Mouse (Mus musculus): ENCODE measurements at regions not wholly inside any gene's neighbourhood (a gene's known extent, or its start where the extent isn't known, plus 50 kb on each side); places are given as distances from the start of the nearest gene placed in this dataset.
A peak's percentile ranks its signal among the peaks of the same experiment; 100 is the strongest.

DNA sequence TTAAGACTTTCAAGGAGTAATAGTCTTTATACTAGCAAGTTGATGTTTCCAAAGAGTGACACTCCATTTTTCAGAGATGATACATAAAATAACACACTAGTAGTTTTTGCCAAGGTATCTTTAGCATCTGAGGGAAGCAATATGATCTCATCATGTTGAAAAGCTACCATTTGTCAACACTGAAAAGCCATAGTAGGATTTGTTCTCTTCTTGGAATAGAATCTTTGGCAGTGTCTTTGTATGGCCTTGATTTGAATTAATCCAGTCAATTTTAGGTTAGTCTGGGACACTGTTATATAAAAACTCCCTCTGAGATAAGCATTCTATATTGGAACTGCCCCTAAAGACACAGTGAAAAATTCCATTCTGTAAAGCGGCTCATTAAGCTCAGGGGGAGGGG lies 171.4 kb upstream of the Dcbld2 start:
- Histone ChIP-seq H3K9me3 (no peaks in the 10 kb centered on the region), H3K27me3 (ENCODE audit: poor library complexity, severe bottlenecking) (no peaks in the 10 kb centered on the region), H3K4me1 (no peaks in the 10 kb centered on the region), H3K36me3 (replicated peaks) (no peaks in the 10 kb centered on the region), H3K27ac (no peak overlapping the region), H3K4me3 (no peak overlapping the region)
- WGBS, result 94% methylated on average over 1 of the region's 1 CpGs
- no peak for DNase-seq (ENCODE audit: extremely low spot score, low spot score)

DNA sequence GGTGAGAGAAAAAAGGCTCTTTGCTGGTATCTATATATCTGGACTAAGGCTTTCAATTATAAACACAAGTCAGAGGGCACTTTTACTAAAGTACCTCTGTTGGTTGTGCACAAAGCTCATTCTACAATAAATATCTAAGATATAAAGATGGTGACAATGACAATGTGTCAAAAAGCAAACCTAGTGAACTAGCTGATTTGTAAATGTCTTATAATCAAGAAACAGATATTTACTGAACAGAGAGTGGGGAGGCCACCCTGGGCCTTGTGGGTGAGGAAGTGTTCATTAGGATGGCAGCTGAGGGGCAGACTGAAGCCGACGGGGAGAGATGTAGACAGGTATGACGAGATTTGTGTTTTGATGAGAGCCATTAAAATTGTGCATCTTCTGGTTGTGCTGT lies 132.0 kb upstream of the Dcbld2 start:
- Histone ChIP-seq H3K27me3 (ENCODE audit: poor library complexity, severe bottlenecking) (no peaks in the 10 kb centered on the region), H3K36me3 (replicated peaks) (no peaks in the 10 kb centered on the region), H3K4me3 (no peak overlapping the region), H3K9me3 (no peaks in the 10 kb centered on the region), H3K27ac (no peak overlapping the region), H3K4me1 (no peaks in the 10 kb centered on the region)
- WGBS, result 95% methylated on average over 3 of the region's 3 CpGs
- no peak for DNase-seq (ENCODE audit: extremely low spot score, low spot score)

DNA sequence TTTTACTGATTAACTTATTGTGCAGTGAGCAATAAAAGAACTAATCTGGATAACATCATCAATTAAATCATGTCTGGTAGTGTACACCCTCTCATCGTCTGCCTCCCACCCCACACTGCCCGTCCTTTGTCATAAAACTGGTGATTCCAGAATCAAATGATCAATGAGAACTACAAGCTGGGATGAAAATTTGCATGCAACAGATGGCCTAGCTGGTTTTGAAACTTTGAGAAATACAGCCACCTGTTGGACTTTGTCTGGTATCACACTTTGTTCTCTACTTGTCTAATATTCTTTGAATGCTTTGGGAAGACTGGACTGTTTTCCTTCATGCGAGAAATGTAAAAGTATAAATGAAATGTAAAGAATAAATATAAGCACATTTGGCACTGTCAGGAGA lies 126.8 kb upstream of the Dcbld2 start:
- H3K27ac ChIP-seq, result no peak overlapping the region
- no peaks in the 10 kb centered on the region for H3K27me3 ChIP-seq (ENCODE audit: poor library complexity, severe bottlenecking)
- DNase-seq (ENCODE audit: extremely low spot score, low spot score), result no peak
- no peaks in the 10 kb centered on the region for H3K9me3 ChIP-seq
- no peaks in the 10 kb centered on the region for H3K36me3 ChIP-seq (replicated peaks)
- WGBS, result 71% methylated on average over 3 of the region's 3 CpGs
- H3K4me3 ChIP-seq, result no peak overlapping the region
- no peaks in the 10 kb centered on the region for H3K4me1 ChIP-seq

DNA sequence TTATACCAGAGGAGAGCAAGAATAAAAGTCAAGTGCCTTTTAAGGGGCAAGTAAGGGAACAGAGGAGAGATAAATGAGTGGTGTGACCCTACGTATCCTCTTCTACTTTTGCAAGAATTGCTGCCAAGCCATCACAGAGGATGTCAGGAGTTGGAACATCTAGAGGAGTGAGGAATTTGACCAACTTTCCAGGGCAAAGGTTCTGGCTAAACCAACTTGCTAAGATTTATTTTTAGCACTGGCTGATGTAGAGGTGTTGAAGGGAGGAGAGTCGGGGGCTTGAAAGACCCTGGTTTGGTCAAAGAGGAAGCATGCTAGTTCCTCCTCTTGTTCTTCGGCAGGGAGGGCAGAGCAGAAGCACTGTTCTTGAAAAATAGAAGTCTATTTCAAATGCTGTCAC lies 113.8 kb upstream of the Dcbld2 start:
- Histone ChIP-seq H3K36me3 (replicated peaks) (no peaks in the 10 kb centered on the region), H3K4me3 (no peak overlapping the region), H3K27ac (no peak overlapping the region), H3K9me3 (no peaks in the 10 kb centered on the region), H3K4me1 (no peaks in the 10 kb centered on the region), H3K27me3 (ENCODE audit: poor library complexity, severe bottlenecking) (no peaks in the 10 kb centered on the region)
- 91% methylated on average over 3 of the region's 3 CpGs for WGBS
- DNase-seq (ENCODE audit: extremely low spot score, low spot score), result no peak

DNA sequence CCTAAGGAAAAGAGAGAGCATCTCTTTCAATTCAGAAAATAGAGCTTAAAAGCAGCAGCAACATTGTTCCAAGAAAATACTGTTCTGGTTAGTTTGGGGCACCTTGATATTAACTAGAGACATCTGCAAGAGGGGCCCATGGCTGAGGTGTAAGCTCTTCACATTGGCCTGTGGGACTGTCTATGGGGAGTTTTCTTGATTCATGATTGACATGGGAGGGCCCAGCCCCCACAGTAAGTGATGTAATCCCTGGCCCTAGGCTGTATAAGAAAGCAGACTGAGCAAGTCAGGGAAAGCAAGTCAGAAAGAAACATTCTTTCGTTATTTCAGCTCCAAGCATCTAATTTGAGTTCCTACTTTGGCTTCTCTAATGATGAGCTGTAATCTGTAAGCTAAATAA lies 113.1 kb upstream of the Dcbld2 start:
- no peaks in the 10 kb centered on the region for H3K27me3 ChIP-seq (ENCODE audit: poor library complexity, severe bottlenecking)
- no peaks in the 10 kb centered on the region for H3K36me3 ChIP-seq (replicated peaks)
- H3K4me3 ChIP-seq, result no peak overlapping the region
- H3K9me3 ChIP-seq, result no peaks in the 10 kb centered on the region
- WGBS, result 71% methylated on average over 1 of the region's 1 CpGs
- 0 out of 2 replicates have a peak, but pooled peaks cover 4% of the 10 kb centered on the region for H3K4me1 ChIP-seq
- DNase-seq (ENCODE audit: extremely low spot score, low spot score), result no peak
- no peak overlapping the region for H3K27ac ChIP-seq

DNA sequence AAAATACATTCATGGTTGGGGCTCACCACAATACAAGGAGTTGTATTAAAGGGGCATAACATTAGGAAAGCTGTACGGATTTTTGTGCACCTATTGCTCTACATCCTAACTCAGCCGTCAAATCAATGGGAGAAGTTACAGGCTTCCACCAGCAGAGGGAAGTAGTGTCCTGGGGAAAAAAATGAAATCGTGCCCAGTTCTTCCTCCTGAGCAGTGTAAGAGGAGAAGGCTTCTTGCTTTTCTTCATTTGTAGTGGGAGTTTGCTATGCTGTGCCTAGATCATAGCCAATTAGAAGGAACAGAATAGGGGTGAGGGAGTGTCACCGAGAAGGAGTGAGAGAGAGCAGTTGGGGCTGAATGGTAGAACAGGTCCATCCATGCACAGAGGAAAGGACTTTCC lies 108.7 kb upstream of the Dcbld2 start:
- 27% methylated on average over 4 of the region's 4 CpGs for WGBS
- H3K4me3 ChIP-seq, result no peak overlapping the region
- H3K27me3 ChIP-seq (ENCODE audit: poor library complexity, severe bottlenecking), result no peaks in the 10 kb centered on the region
- H3K36me3 ChIP-seq (replicated peaks), result no peaks in the 10 kb centered on the region
- peak; percentile 53 for DNase-seq (ENCODE audit: extremely low spot score, low spot score)
- H3K9me3 ChIP-seq, result no peaks in the 10 kb centered on the region
- no peak overlapping the region for H3K27ac ChIP-seq
- peaks cover 18% of the 10 kb centered on the region for H3K4me1 ChIP-seq

DNA sequence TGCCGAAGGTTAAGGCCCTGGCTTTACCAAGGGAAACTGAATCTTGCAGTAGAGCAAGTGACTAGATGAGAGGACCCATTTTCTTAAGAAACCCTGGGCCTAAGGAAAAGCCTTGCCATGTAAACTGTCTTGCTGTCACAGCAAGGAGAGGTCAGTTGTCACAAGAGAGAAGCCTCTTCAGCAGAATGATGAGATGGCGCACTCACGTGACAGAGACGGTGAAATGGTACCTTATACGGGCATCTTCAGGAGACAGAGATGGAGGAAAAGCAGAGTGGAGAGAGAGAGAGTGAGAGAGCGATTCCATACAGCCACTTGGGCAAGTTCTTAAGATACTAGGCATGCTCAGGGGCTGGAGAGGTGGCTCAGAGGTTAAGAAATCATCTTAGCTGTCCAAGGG lies 108.1 kb upstream of the Dcbld2 start:
- DNase-seq (ENCODE audit: extremely low spot score, low spot score), result no peak
- 92% methylated on average over 6 of the region's 6 CpGs for WGBS
- no peaks in the 10 kb centered on the region for H3K9me3 ChIP-seq

DNA sequence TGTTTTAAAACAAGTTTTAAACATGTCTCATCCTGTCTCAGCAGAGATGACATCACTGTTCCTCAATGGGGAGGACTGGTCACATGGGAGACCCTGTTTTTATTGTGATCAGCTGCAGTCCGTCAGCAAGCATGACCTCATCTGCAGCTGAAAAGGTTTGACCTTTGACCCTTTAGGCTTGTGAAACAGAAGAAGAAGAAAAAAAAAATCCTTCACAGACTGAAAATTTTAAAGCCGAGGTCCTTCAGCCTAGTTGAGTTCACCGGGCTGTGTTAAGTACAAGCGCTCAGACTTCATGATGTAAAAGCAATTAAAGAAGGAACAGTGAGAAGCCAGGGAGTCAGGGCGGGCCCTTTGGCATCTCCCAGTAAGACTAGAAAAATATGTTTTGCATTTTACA lies 104.7 kb upstream of the Dcbld2 start:
- DNase-seq (ENCODE audit: extremely low spot score, low spot score), result no peak
- no peaks in the 10 kb centered on the region for H3K9me3 ChIP-seq
- H3K4me1 ChIP-seq, result peaks cover 18% of the 10 kb centered on the region
- no peaks in the 10 kb centered on the region for H3K36me3 ChIP-seq (replicated peaks)
- 25% methylated on average over 5 of the region's 5 CpGs for WGBS
- H3K27ac ChIP-seq, result no peak overlapping the region
- no peaks in the 10 kb centered on the region for H3K27me3 ChIP-seq (ENCODE audit: poor library complexity, severe bottlenecking)
- no peak overlapping the region for H3K4me3 ChIP-seq

More for the DNA sequence above, 108.1 kb upstream of the Dcbld2 start:
- Histone ChIP-seq H3K4me3 (no peak overlapping the region), H3K27ac (no peak overlapping the region), H3K4me1 (peaks cover 18% of the 10 kb centered on the region), H3K27me3 (ENCODE audit: poor library complexity, severe bottlenecking) (no peaks in the 10 kb centered on the region), H3K36me3 (replicated peaks) (no peaks in the 10 kb centered on the region)

DNA sequence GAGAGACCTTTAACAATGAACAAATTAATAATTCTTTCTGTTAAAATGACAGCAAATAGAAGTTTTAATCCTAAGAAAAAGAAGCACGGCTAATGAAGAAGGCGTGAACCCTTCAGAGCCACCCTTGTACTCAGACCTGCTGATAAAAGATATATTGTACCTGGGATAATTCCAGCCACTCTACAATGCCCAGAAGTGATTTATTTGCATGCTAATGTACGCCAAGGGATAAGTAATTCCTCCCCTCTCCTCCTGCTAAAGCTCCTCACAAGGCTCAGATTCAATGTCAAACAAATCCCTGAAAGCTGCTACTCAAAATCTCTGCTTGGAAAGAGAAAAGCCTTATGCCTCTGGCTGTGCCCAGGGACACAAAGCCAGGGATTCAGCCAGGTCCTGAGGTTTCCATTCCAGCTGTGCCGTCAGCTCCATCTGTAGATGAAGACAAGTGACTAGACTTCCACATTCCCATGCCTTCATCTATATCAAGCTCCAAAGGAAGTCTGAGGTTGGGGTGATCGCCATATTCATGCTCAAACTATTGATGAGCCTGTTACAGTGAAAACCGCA lies 91.3 kb upstream of the Dcbld2 start:
- 66% methylated on average over 6 of the region's 6 CpGs for WGBS
- H3K27ac ChIP-seq, result no peak overlapping the region
- H3K9me3 ChIP-seq, result no peaks in the 10 kb centered on the region
- no peak overlapping the region for H3K4me3 ChIP-seq
- H3K36me3 ChIP-seq (replicated peaks), result no peaks in the 10 kb centered on the region
- no peak for DNase-seq (ENCODE audit: extremely low spot score, low spot score)
- H3K4me1 ChIP-seq, result peaks cover 6% of the 10 kb centered on the region
- no peaks in the 10 kb centered on the region for H3K27me3 ChIP-seq (ENCODE audit: poor library complexity, severe bottlenecking)

DNA sequence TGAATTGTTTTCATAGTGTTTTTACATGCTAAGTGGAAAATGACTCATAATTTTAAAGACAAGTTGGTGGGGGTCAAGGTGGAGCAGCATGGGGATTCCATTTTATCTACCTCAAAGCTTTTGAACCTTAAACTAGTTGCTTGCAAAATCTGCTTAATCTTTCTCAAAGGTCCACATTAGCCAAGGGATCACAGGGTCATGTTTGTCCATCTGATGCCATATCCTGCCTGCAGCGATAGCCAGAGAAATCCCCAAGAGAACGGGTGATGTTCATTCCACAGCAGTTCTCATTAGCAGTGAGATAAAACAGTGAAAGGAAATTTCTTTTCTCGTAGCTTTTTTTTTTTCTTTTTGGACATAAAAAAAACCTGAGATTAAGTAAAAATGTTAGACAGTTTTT lies 77.2 kb upstream of the Dcbld2 start:
- H3K9me3 ChIP-seq, result peaks cover 2% of the 10 kb centered on the region; the same call in 1 of the 2 replicates
- no peak overlapping the region for H3K4me3 ChIP-seq
- H3K36me3 ChIP-seq (replicated peaks), result no peaks in the 10 kb centered on the region
- no peak for DNase-seq (ENCODE audit: extremely low spot score, low spot score)
- H3K27ac ChIP-seq, result no peak overlapping the region
- no peaks in the 10 kb centered on the region for H3K4me1 ChIP-seq
- 81% methylated on average over 3 of the region's 3 CpGs for WGBS
- H3K27me3 ChIP-seq (ENCODE audit: poor library complexity, severe bottlenecking), result no peaks in the 10 kb centered on the region

DNA sequence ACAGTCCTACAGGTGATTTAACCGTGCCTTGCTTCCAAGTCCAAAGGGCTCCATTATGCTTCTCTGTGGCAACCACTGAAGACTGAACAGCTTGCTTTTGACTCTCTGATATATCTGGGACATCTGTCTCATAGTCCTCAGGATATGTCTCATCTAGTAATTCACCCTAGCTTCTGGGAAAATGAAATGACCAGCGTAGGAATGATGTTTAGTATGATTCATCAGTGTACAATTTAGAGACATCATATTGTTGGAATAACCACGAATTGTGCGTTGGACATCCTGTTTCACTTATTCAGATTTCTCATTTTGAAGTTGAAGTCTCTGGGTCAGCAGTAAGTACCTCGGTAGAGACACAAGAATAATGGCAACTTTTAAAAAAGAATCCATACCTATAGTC lies 64.3 kb upstream of the Dcbld2 start:
- 90% methylated on average over 5 of the region's 5 CpGs for WGBS
- H3K9me3 ChIP-seq, result no peaks in the 10 kb centered on the region
- no peak overlapping the region for H3K4me3 ChIP-seq
- H3K27me3 ChIP-seq (ENCODE audit: poor library complexity, severe bottlenecking), result no peaks in the 10 kb centered on the region
- H3K27ac ChIP-seq, result no peak overlapping the region
- no peak for DNase-seq (ENCODE audit: extremely low spot score, low spot score)
- H3K36me3 ChIP-seq (replicated peaks), result no peaks in the 10 kb centered on the region
- 0 out of 2 replicates have a peak, but pooled peaks cover 3% of the 10 kb centered on the region for H3K4me1 ChIP-seq

DNA sequence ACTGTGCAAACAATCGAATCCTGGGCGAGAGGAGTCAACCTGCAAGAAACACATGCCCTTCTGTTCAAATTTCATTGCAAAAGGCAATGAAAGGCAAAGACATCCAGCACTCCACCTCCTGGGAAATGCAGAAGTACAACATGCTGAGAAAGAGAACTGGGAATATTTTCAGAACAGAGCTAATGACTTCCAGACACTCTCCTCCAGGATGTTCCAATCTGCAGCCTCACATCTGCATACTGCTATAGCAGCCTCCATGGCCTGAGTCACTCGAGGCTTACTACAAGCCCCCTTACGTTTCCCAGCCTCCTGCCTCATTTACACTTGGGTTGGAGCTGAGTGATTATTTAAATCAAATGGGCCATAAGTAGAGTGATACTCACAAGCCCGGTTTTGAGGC lies 58.9 kb upstream of the Dcbld2 start:
- Histone ChIP-seq H3K27ac (no peak overlapping the region), H3K27me3 (ENCODE audit: poor library complexity, severe bottlenecking) (no peaks in the 10 kb centered on the region), H3K4me1 (peaks cover 12% of the 10 kb centered on the region; the same call in 1 of the 2 replicates), H3K9me3 (no peaks in the 10 kb centered on the region), H3K36me3 (replicated peaks) (no peaks in the 10 kb centered on the region), H3K4me3 (no peak overlapping the region)
- DNase-seq (ENCODE audit: extremely low spot score, low spot score), result no peak
- WGBS, result 55% methylated on average over 5 of the region's 5 CpGs

DNA sequence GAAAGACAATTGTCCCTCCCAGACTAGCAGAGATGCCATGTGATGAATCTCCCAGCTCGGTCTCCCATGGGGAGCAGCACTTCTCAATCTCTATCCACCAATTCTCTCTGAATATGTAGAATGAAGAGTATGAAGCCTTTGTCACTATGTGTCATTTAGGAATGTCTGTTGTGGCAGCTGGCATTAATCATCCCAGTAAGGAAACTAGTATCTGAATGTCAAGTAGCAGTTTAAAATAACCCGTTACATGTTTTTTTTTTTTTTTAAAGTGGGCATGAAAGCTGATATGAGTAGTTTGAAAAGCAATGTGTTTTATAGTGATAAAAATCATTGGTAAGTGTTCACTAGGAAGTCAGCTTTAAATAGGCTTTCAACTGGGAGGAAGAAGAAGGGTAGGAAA lies 58.4 kb upstream of the Dcbld2 start:
- Histone ChIP-seq H3K36me3 (replicated peaks) (no peaks in the 10 kb centered on the region), H3K4me3 (no peak overlapping the region), H3K4me1 (peaks cover 12% of the 10 kb centered on the region; the same call in 1 of the 2 replicates), H3K27ac (no peak overlapping the region), H3K9me3 (no peaks in the 10 kb centered on the region), H3K27me3 (ENCODE audit: poor library complexity, severe bottlenecking) (no peaks in the 10 kb centered on the region)
- DNase-seq (ENCODE audit: extremely low spot score, low spot score), result no peak
- WGBS, result 60% methylated on average over 2 of the region's 2 CpGs

DNA sequence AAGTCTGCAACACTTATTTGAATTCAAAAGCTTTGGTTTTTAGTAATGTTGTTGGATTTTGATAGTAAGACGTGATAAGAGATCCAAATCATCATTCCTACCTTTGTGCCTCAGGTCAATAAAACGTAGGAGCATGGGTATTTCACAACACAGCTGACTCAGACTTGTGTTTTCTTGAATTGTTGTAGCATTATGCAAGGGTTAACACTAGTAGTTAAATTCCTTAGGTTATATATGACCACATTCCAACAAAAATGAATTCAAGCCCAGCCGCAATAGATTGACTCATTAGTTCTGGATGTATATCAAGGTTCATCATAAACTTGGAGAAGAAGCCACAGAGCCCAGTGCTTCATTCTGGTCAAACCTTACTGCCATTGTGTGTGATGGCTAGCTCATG lies 56.1 kb upstream of the Dcbld2 start:
- Histone ChIP-seq H3K27me3 (ENCODE audit: poor library complexity, severe bottlenecking) (no peaks in the 10 kb centered on the region), H3K4me3 (no peak overlapping the region), H3K27ac (no peak overlapping the region), H3K9me3 (no peaks in the 10 kb centered on the region), H3K4me1 (peaks cover 16% of the 10 kb centered on the region; the same call in 1 of the 2 replicates), H3K36me3 (replicated peaks) (no peaks in the 10 kb centered on the region)
- DNase-seq (ENCODE audit: extremely low spot score, low spot score), result no peak
- WGBS, result 90% methylated on average over 3 of the region's 3 CpGs

Data from forebrain, embryonic 10.5 days (tissue).